Mouse (Mus musculus): ENCODE data around the gene Dnase1l1. TPM values are rescaled to one million over a fixed set of nuclear protein-coding genes. Genes with fewer than 3 reads are reported as not detected.
A peak's percentile ranks its signal among the peaks of the same experiment; 100 is the strongest.

Gene Dnase1l1
- polyA plus RNA-seq, 1 experiment from 2014 or later: 4.7 TPM

DNA sequence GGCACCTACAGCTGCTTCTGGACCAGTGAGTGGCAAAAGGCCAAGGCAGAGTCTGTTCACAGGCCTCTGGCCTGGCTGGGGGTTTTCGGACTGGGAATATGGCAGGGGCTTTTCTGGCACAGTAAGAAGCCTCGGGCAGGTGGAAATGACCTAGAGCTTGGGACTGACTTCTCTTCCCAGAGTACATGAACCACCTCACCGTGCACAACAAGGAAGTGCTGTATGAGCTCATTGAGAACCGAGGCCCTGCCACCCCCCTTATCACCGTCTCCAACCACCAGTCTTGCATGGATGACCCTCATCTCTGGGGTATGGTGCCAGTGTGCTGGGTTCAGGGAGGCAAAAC is 928 bp upstream of the Dnase1l1 start:
- Histone ChIP-seq H3K36me3 (replicated peaks) (peaks cover 7% of the 10 kb centered on the region; the same call in 1 of the 2 replicates), H3K9me3 (no peaks in the 10 kb centered on the region), H3K4me3 (peak overlapping the region; percentile 73), H3K27ac (replicated peaks) (peak overlapping the region; percentile 86), H3K27me3 (replicated peaks; ENCODE audit: low read depth, poor library complexity, severe bottlenecking) (no peaks in the 10 kb centered on the region; the same call in 1 of the 2 replicates), H3K4me1 (peaks cover 16% of the 10 kb centered on the region)
- no peak for DNase-seq (ENCODE audit: low spot score)
- 33% methylated on average over 5 of the region's 5 CpGs for WGBS

GRCm38 (mm10) chrX:74282395-74283091 is 406 bp upstream of the Dnase1l1 start:
- peaks cover 16% of the 10 kb centered on the region for H3K4me1 ChIP-seq
- no peaks in the 10 kb centered on the region; the same call in 1 of the 2 replicates for H3K27me3 ChIP-seq (replicated peaks; ENCODE audit: low read depth, poor library complexity, severe bottlenecking)
- H3K4me3 ChIP-seq: peak overlapping the region; percentile 73
- peak; percentile 86 for DNase-seq (ENCODE audit: low spot score)
- no peaks in the 10 kb centered on the region for H3K9me3 ChIP-seq
- H3K27ac ChIP-seq (replicated peaks): peak overlapping the region; percentile 86
- 0 out of 2 replicates have a peak, but pooled peaks cover 3% of the 10 kb centered on the region for H3K36me3 ChIP-seq (replicated peaks)
- 17% methylated on average over 39 of the region's 39 CpGs for WGBS

DNA sequence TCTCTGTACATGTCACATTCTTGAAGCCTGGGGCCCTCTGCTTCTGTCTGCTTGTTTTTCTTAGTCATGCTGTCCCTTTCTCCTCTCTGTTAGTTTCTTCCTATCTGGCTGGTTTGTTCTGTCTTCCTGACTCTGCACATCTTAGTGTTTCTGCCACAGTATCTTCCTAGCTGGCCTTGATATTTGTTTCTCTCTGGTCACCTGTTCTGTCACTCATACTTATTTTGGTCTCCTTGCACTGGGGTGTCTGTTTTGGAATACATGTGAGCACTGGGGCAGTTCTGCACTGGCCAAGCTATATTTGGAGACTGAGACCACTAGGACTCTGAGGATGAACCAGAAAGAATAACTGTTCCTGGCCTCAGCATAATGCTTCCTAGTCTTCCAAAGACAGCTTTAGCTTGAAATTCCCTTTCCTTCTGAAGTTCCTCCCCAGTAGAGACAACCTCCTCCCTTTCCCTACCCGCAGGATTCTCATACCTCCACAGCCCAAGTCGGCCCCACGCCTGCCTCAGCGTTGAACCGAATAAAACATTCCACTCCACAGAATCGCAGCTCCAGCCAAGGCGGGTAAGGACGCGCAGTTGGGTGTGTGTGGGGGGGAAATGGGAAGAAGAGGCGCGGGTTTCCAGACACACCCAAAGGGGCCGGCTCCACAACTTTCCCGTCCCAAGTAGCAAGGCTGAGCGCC is 951 bp downstream of the Dnase1l1 start:
- Histone ChIP-seq H3K4me1 (peaks cover 16% of the 10 kb centered on the region), H3K36me3 (replicated peaks) (no peaks in the 10 kb centered on the region), H3K27me3 (replicated peaks; ENCODE audit: low read depth, poor library complexity, severe bottlenecking) (no peaks in the 10 kb centered on the region; the same call in 1 of the 2 replicates), H3K4me3 (peak overlapping the region; percentile 73), H3K27ac (replicated peaks) (peak overlapping the region; percentile 86), H3K9me3 (no peaks in the 10 kb centered on the region)
- WGBS: 13% methylated on average over 14 of the region's 14 CpGs
- no peak for DNase-seq (ENCODE audit: low spot score)

GRCm38 (mm10) chrX:74277916-74278315 is 4.2 kb downstream of the Dnase1l1 start:
- Histone ChIP-seq H3K27ac (replicated peaks) (no peak overlapping the region), H3K4me3 (no peak overlapping the region), H3K36me3 (replicated peaks) (peaks cover 7% of the 10 kb centered on the region), H3K27me3 (replicated peaks; ENCODE audit: low read depth, poor library complexity, severe bottlenecking) (no peaks in the 10 kb centered on the region; the same call in 1 of the 2 replicates), H3K4me1 (peaks cover 8% of the 10 kb centered on the region), H3K9me3 (no peaks in the 10 kb centered on the region)
- 76% methylated on average over 8 of the region's 8 CpGs for WGBS
- DNase-seq (ENCODE audit: low spot score): no peak

GRCm38 (mm10) chrX:74273422-74274322 is 8.5 kb downstream of the Dnase1l1 start:
- Histone ChIP-seq H3K9me3 (no peaks in the 10 kb centered on the region), H3K36me3 (replicated peaks) (peaks cover 18% of the 10 kb centered on the region), H3K27me3 (replicated peaks; ENCODE audit: low read depth, poor library complexity, severe bottlenecking) (no peaks in the 10 kb centered on the region), H3K27ac (replicated peaks) (no peak overlapping the region), H3K4me3 (0 out of 2 replicates have a peak overlapping the region, but pooled peaks have one; percentile 2), H3K4me1 (no peaks in the 10 kb centered on the region; the same call in 1 of the 2 replicates)
- WGBS: 35% methylated on average over 10 of the region's 10 CpGs
- DNase-seq (ENCODE audit: low spot score): peak; percentile 19

DNA sequence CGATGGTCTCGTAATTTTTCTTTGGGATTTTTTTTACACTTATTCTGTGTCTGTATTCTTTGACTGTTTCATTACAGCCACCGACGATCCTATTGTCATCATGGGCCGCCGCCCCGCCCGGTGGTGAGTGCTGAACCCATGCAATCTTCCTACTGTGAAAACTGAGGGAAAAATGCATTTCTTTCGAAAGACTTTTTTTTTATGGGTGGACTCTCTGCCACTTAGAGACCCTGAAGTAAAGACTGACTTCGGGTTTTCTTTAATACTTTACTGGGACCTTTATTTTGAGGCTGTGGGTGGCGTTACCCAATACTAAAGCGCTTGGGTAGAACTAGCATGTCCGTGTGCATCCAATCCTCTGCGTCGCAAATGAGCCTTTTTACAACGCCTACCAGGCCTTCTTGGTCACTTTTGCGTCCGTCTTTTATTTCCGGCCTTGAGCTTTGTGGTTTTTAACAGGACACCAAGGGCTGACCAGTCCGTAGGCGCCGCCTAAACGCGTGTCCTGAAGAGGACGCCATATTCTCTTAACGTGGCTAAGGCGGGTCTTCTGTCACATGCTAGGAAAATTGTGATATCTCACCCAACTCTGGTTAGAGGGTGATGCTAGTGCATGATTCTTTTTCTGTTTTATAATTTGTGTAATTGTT is 11.1 kb downstream of the Dnase1l1 start:
- WGBS: 21% methylated on average over 27 of the region's 27 CpGs

DNA sequence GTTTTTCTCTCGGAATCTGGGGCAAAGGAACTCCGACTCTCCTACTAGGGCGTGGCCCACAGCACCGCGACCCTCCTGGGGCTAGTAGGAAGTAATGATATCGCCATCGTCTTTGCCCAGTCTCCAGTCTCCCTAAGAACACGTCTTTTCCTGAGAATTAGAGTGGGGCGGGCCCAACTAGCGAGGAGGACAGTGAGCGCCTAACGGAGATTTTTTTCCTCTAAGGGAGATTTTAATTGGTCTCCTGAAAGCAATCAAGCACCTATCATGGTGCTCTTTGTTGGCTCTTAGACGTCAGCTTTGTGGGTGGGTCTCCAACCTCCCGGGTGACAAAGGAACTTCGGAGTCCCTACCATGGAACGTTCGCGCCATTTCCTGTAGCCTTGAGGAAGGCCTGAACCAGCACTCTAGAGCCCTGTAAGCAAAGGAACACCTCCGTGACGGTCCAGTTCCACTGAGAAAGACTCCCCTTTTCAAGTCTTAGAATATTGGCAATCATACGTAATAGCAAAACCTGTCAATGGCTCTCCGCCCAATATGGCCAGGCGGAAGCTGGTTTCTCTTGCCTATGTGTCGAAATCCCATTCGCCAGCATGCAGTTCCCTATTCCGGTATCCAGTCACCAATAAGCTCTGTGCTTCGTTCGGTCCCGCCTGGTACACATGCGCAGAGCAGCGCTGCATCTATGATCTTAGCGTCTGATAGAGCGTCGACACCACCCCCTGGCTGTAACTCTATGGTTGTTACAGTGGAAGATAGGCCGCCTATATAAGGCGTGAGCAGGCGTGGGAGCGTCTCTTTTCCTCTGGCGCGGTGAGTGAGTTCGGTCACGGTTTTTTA is 11.9 kb downstream of the Dnase1l1 start, which contains the start of gene Rpl10:
Gene Rpl10, plus strand, starts transcription at position 751 of the 840 bp plus-strand sequence.
- Histone ChIP-seq H3K4me1 (no peaks in the 10 kb centered on the region; the same call in 1 of the 2 replicates), H3K27me3 (replicated peaks; ENCODE audit: low read depth, poor library complexity, severe bottlenecking) (no peaks in the 10 kb centered on the region), H3K36me3 (replicated peaks) (peaks cover 18% of the 10 kb centered on the region), H3K9me3 (no peaks in the 10 kb centered on the region), H3K27ac (replicated peaks) (peak within 1 kb of the TSS; percentile 92), H3K4me3 (peak within 1 kb of the TSS; percentile 68)
- DNase-seq (ENCODE audit: low spot score): peak; percentile 92
- 18% methylated on average over 42 of the region's 42 CpGs for WGBS

More for the DNA sequence above, 11.1 kb downstream of the Dnase1l1 start:
- no peaks in the 10 kb centered on the region for H3K9me3 ChIP-seq
- H3K4me3 ChIP-seq: peak overlapping the region; percentile 68
- H3K4me1 ChIP-seq: no peaks in the 10 kb centered on the region; the same call in 1 of the 2 replicates
- H3K36me3 ChIP-seq (replicated peaks): peaks cover 18% of the 10 kb centered on the region
- peak; percentile 38 for DNase-seq (ENCODE audit: low spot score)
- H3K27me3 ChIP-seq (replicated peaks; ENCODE audit: low read depth, poor library complexity, severe bottlenecking): no peaks in the 10 kb centered on the region
- H3K27ac ChIP-seq (replicated peaks): peak overlapping the region; percentile 92

- peak; percentile 23 for DNase-seq (ENCODE audit: low spot score)
- Histone ChIP-seq H3K4me3 (peak overlapping the region; percentile 68), H3K9me3 (no peaks in the 10 kb centered on the region), H3K27me3 (replicated peaks; ENCODE audit: low read depth, poor library complexity, severe bottlenecking) (no peaks in the 10 kb centered on the region), H3K4me1 (no peaks in the 10 kb centered on the region; the same call in 1 of the 2 replicates), H3K27ac (replicated peaks) (peak overlapping the region; percentile 92), H3K36me3 (replicated peaks) (peaks cover 18% of the 10 kb centered on the region)
- 32% methylated on average over 3 of the region's 3 CpGs for WGBS
Measured at GRCm38 (mm10) chrX:74269736-74270061, 12.4 kb downstream of the Dnase1l1 start.

GRCm38 (mm10) chrX:74257746-74258145 is 24.4 kb downstream of the Dnase1l1 start:
- Histone ChIP-seq H3K4me3 (no peak overlapping the region), H3K27ac (replicated peaks) (no peak overlapping the region), H3K4me1 (peaks cover 5% of the 10 kb centered on the region; the same call in 1 of the 2 replicates), H3K9me3 (no peaks in the 10 kb centered on the region), H3K36me3 (replicated peaks) (peaks cover 39% of the 10 kb centered on the region), H3K27me3 (replicated peaks; ENCODE audit: low read depth, poor library complexity, severe bottlenecking) (no peaks in the 10 kb centered on the region)
- DNase-seq (ENCODE audit: low spot score): no peak
- WGBS: 92% methylated on average over 3 of the region's 3 CpGs

DNA sequence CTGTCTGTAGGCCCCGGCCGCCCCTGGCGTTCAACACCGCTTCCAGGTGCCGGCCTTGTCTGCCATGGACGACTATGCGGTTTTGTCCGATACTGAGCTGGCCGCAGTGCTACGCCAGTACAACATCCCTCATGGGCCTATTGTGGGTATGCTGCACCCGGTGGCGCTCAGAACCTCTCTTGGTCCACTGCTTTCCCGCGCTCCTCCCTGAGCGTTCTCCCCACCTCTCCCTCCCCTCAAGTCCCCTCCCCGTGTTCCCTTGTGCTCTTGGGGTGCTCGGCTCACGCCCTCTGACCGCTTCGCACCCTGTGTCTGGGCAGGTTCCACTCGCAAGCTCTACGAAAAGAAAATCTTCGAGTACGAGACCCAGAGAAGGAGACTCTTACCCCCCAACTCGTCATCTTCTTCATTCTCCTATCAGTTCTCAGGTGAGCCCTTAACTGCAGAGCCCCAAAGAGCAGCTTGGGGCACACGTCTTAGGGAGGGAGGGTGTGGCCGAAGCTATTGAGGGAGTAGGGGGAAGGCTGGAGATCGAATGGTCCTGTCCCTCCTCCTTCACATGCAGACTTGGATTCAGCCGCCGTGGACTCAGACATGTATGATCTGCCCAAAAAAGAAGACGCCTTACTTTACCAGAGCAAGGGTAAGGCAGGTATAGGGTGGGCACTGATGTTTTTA is 27.1 kb downstream of the Dnase1l1 start:
- Histone ChIP-seq H3K9me3 (no peaks in the 10 kb centered on the region), H3K4me3 (peak overlapping the region; percentile 73), H3K4me1 (peaks cover 7% of the 10 kb centered on the region; the same call in 1 of the 2 replicates), H3K27me3 (replicated peaks; ENCODE audit: low read depth, poor library complexity, severe bottlenecking) (no peaks in the 10 kb centered on the region), H3K27ac (replicated peaks) (peak overlapping the region; percentile 91), H3K36me3 (replicated peaks) (peaks cover 33% of the 10 kb centered on the region)
- DNase-seq (ENCODE audit: low spot score): no peak
- 24% methylated on average over 31 of the region's 31 CpGs for WGBS

Measured in embryonic facial prominence, embryonic 10.5 days (tissue).